Mouse (Mus musculus) ovary, postnatal 14 days (tissue): ENCODE measurements around the gene Cd5l.
"Not testable (repeated sequence)": the region's sequence is repeated elsewhere in the genome, so short reads cannot be mapped to it uniquely, and the experiment has no call there.

Source experiments
- DNase-seq: peaks from one replicate; pipeline ENCODE4 v3.0.0; 2022; ENCODE audit warnings: low spot score

Cd5l gene

DNA sequence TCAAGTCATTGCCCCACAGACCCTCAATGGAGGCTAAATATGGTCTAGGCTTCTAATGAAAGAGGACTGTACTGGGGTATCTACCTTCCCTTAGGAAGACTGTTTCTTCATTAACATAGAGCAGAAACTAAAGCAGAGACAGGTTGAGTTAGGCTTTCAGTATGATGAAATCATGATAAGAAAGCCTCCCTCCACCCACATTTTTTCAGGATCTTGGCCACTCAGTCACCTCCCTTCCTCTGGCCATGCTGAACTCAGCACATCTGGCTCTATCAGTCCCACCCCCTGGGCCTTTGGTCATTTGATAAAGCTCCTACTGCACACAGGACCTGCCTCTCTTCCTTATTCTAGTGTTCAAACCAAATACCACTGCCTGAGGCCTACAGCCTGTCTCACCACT, at the start of gene Cd5l:
Gene Cd5l (plus strand): TSS at position 301 of the 400 bp plus-strand sequence.
- no peak for DNase-seq

DNA sequence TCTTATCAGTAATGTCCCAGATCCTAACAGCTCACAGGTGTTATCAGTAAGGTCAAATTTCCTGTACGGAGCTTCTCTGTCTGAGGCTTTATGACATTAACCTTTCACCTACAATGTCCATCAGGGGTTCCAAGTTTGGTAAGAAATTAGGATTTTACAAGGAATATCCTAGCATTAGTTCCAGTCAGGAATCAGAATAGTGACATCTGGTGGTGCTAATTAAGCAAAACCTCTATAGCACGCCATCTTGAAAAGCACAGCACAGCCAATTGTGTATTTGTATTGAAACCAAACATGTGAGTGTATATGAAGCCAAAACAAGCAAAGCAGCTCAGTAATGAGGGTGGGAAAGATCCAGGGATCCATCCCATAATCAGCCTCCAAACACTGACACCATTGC, 47.8 kb upstream of the Cd5l start:
- no peak for DNase-seq

GRCm38 (mm10) chr3:87322557-87322956, 35.1 kb upstream of the Cd5l start:
- no peak for DNase-seq

- no peak for DNase-seq
These were observed 33.9 kb upstream of the Cd5l start for GRCm38 (mm10) chr3:87323778-87324177.

GRCm38 (mm10) chr3:87337899-87338298, 19.8 kb upstream of the Cd5l start:
- no peak for DNase-seq

DNA sequence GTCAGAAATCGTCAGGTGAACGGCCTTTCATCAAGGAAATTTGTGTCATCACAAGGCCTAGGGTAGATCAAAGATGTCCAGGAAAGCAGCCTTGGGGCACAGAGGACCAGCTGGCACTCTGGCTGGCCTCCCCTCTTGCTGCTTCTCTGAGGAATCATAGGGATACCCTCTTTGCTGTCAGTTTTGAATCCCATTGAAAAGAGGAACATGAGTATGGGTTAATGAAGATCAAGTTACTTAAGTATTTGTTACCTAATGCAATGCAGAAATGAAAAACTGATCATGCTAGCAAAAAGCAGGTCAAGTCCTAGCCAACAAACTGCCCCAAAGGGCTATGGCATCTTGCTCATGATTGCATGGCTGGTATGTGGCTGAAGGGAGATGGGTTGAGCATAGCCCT, 6.7 kb upstream of the Cd5l start:
- not testable (repeated sequence) for DNase-seq

GRCm38 (mm10) chr3:87359215-87359614, 1.5 kb downstream of the Cd5l start:
- no peak for DNase-seq

GRCm38 (mm10) chr3:87360466-87360865, 2.8 kb downstream of the Cd5l start:
- DNase-seq: no peak

- DNase-seq: no peak
These were observed 8.0 kb downstream of the Cd5l start for GRCm38 (mm10) chr3:87365691-87366090.

- DNase-seq: no peak
These were observed 9.8 kb downstream of the Cd5l start for GRCm38 (mm10) chr3:87367511-87367910.

DNA sequence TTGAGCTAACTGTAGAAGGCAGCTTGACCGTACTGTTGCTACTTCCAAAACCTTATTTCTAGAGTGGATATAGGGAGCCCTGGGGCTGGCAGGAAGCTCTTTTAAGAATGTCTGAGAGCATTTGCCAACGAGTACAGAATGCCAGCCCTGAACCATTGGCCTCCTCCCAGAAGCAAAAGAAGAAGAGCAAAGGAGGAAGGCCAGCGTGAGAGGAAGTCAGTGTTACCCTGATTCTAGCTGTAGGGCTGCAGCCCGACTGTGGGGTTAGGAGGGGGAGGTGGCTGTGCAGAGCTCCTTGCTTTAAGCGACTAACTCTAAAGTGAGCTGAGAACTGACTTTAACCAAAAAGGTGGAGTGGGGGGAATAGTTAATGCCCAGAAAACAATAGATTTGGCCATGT, 11.5 kb downstream of the Cd5l start:
- no peak for DNase-seq

DNA sequence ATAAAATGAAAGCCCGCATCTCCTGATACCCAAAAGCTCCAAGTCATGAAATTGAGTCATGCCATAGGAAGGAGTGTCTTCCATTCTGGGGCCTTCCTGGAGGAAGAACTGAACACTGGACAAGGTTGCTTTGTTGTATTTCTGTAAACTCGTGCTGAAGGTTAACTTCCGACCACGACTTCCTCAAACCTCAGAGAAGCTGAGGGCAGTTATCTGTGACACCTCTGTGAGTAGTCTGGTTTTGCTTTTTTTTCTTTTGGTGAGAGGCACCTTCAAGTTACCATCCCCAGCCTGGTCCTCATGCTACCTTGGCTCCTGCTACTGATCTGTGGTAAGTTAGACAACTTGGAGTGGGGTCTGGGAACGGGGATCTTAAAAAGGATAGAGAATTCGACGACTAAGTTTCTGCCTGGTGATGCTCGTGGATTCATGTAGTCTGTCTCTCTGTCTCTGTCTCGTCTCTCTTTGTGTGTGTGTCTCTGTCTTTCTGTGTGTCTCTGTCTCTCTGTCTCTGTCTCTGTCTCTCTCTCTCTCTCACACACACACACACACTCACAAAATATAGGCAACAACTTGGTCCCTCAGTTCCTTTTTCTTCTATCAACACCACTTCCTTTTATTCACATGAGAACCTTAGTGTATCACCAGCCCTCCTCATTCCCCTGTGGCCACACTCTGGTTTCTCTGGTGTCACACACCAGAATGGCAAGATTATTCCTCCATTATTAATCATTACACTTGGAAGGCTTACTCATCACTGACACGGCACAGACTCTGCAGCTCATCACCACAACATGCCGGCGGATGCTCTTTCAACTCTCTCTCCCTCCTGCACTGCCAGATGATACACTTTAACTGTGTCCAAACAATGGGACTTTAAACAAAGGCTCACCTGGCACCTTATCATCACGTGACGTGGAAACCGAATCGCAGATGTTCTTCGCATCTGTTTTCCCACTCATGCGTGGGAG, 18.8 kb downstream of the Cd5l start, which contains the start of gene Fcrl1:
Gene Fcrl1 (plus strand): TSS at position 193 of the 971 bp plus-strand sequence.
- no peak for DNase-seq

- no peak for DNase-seq
These were observed 19.5 kb downstream of the Cd5l start for GRCm38 (mm10) chr3:87377228-87377627.

DNA sequence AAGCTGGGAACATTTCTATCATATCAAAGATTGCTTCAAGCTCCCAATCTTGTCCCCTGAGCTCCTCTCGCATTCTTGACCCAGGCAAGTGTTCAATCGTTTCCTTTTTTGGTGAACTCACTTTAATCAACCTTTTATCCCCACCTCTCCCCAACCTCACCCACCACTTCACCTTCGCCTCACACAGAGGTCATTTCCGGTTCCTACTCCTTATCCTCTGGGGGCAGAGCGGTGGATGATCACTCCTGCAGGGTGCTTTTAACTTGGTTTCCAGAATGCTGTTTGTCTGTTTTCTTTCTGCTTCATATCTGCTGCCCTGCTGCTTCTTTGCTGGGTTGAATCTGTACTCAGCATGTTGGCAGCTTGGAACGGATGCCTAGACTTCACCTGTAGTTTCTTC, 20.0 kb downstream of the Cd5l start:
- DNase-seq: no peak

GRCm38 (mm10) chr3:87379641-87380315, 22.1 kb downstream of the Cd5l start:
- not testable (repeated sequence) for DNase-seq

DNA sequence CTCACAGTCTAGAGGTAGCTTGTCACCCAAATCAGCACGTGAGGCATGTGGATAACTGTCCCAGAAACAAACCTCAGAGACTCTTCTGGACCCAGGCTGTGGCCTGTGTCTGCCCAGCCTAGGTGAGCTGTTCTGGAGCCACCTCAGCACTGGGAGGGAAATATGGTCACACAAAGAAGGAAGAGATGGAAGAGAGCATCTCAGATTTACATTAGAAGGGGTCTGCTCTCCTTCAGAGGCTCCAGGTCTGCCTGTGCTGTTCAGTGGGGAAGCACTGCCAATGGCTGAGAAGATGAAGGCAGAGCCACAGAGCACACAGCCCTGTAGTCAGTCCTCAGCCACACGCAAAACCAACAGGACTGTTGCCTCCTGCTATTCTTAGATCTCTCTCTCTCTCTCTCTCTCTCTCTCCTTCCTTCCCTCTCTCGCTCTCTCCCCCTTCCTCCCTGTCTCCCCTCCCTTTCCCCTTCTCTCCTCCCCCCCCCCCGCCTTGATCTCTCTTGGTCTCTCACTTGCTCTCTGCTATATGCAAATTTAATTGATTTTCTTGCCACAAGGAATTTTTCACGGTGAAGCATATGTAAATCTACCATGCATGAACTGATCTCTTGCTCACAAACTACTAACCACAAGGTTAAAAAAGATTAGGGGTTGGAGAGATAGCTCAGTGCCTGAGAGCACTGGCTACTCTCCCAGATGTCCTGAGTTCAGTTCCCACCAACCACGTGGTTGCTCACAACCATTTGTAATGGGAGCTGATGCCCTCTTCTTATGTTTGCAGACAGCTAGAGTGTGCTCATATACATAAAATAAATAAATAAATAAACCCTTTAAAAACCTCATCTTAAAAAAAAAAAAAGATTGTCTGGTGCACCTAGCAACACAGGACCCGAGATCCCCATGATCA, 24.4 kb downstream of the Cd5l start:
- no peak for DNase-seq

DNA sequence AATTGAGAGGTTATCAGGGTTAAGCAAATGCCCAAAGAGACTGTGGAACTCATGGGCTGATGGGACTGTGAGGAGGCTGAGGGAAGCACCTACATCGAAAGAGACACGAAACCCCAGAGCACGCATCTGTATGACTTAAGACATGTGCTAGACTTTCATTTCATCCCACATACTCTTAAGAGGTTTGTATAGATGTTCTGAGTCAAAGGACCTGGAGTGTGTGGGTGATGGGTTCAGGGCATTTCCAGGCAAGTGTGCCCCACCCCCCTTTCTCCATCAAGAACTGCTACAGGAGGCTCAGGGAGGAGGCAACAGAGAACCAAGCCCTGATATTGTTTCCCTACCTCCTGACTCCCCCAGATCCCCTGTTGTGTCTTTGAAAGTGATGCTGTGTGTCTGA, 25.6 kb downstream of the Cd5l start:
- DNase-seq: no peak

DNA sequence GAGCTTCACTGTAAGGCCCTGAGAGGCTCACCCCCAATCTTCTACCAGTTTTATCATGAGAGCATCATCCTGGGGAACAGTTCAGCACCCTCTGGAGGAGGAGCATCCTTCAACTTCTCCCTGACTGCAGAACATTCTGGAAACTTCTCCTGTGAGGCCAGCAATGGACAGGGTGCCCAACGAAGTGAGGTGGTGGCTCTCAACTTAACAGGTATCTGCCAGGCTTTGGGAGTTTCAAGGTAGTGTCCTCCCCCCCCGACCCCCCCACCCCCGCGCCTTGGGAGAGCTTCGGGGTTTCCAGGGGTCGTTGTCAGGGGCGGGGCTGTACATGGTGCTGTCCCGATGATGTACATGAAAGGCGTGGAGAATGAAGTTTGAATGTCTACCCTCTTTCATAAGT, 27.4 kb downstream of the Cd5l start:
- no peak for DNase-seq

GRCm38 (mm10) chr3:87390935-87391334, 33.3 kb downstream of the Cd5l start:
- DNase-seq: no peak

- DNase-seq: no peak
These were observed 41.1 kb downstream of the Cd5l start for GRCm38 (mm10) chr3:87398809-87399208.

GRCm38 (mm10) chr3:87399906-87400305, 42.2 kb downstream of the Cd5l start:
- DNase-seq: no peak

- DNase-seq: no peak
These were observed 43.6 kb downstream of the Cd5l start for GRCm38 (mm10) chr3:87401321-87401720.
